Mouse (Mus musculus): ENCODE results near the gene Cer1.

Gene Cer1

GRCm38 (mm10) chr4:82874791-82875190 is 10.2 kb downstream of the Cer1 start:
- in situ Hi-C loops (cut with MboI, MseI): no loop called here

GRCm38 (mm10) chr4:82872548-82872947 is 12.4 kb downstream of the Cer1 start:
- in situ Hi-C loops (cut with MboI, MseI): no loop called here

DNA sequence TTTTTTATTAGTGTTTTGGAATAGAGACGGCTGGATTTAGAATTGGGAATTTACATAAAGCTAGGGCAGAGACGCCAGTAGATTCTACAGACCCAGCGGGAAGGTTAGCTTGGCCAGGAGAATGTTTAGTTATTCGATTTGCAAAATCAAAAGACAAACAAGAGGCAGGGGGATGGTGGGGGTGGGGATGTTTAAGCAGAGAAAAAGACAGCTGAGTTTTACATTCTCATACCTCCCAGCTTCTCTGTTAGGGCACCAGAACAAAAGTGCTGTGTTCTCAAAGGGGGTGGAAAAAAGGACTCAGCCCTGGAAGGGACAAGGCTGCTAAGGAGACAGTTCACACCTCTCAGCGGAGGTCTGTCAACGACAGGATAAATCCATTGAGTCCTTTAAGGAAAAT is 12.8 kb downstream of the Cer1 start:
- in situ Hi-C loops (cut with MboI, MseI): no loop called here

DNA sequence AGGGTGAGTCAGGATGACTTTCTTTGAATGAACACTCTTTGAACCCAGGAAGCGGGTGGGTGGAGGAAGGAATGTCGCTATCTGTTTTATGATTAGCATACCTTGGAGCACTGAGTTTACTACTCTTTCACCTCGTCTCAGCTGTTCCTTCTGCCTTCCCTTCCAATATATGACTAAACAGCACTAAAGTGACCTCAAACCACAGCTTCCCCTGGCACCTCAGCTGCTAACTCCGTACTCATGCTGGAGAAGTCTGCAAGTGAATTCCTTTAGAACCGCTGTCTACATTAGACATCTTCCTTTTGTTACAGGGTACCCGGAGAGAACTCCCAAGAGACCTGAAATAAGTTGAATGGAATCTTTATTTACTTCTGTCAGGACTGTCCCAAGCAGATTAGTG is 14.0 kb downstream of the Cer1 start:
- in situ Hi-C loops (cut with MboI, MseI): no loop called here

DNA sequence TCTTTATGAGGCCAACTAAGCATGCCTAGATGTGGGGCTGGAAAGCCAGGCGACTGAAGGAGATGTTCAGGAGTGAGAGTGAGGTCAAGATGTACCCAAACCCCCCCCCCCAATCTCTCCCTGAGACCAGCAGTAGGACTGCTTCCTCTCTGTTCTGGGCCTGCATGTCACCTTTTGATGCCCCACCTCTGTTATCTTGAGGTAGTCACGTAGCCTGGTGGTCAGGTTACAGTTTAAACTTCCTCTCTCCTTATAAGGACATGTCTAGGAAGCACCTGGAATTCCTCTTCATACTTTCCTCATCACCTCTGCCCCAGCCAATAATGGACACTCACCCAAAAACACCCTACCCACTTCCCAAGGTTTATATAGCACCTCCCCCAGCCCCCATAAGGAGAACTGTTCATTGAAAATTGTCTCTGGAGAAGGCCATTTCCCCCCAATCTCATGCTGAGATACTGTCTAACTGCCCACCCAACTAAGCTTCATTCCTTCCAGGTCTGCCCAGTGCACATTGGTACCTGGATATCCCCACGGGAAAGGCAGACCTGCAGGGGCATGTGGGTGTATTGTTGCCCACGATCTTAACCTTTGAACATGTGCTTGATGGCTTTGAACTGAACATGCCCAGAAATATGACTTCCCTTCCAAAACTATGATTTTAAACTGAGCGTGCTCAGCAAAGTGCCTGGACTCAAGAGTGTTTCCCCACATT is 17.1 kb downstream of the Cer1 start:
- in situ Hi-C loops (cut with MboI, MseI): no loop called here

DNA sequence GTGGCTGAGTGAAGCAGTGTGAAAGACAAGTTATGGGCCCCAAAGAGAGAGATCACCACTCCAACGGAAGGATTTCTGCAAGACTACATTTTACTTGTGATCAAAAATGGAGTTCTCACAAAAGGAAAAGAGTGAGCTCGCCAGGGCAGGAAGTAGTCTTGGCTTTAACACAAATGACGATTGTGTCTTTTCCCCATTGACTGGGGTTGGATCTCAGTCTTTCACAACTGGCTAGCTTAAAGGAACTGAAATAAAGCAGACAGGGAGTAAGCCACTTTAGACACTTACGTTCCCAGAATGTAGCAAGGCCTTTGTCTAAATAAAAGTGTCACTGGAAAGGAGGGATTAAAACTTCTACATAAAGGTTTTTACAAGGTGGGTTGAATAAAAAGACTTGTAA is 17.8 kb downstream of the Cer1 start:
- in situ Hi-C loops (cut with MboI, MseI): no loop called here

GRCm38 (mm10) chr4:82864974-82865699 is 19.8 kb downstream of the Cer1 start:
- in situ Hi-C loops (cut with MboI, MseI): no loop called here

DNA sequence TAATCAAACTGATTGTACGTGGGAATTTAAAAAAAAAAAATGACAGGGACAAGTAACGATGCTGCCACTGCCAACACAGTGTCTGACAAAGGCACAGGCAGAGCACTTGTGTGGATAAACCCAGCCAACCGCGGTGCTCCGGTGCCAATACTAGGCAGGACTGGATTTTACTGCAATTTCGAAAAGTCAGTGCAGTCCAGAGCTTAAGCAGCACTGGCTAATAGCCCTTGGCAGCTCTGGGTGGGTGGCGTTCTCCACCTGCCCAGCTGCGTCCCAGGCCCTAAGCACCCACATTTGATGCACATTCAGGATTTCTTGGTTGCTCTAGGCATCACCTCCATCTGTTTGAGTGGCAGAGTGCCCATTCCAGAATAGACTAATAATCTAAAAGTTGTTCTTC is 21.6 kb downstream of the Cer1 start:
- in situ Hi-C loops (cut with MboI, MseI): no loop called here

- in situ Hi-C loops (cut with MboI, MseI): no loop called here
These were observed 23.5 kb downstream of the Cer1 start for GRCm38 (mm10) chr4:82861451-82861850.

- in situ Hi-C loops (cut with MboI, MseI): no loop called here
These were observed 24.4 kb downstream of the Cer1 start for GRCm38 (mm10) chr4:82860566-82860965.

DNA sequence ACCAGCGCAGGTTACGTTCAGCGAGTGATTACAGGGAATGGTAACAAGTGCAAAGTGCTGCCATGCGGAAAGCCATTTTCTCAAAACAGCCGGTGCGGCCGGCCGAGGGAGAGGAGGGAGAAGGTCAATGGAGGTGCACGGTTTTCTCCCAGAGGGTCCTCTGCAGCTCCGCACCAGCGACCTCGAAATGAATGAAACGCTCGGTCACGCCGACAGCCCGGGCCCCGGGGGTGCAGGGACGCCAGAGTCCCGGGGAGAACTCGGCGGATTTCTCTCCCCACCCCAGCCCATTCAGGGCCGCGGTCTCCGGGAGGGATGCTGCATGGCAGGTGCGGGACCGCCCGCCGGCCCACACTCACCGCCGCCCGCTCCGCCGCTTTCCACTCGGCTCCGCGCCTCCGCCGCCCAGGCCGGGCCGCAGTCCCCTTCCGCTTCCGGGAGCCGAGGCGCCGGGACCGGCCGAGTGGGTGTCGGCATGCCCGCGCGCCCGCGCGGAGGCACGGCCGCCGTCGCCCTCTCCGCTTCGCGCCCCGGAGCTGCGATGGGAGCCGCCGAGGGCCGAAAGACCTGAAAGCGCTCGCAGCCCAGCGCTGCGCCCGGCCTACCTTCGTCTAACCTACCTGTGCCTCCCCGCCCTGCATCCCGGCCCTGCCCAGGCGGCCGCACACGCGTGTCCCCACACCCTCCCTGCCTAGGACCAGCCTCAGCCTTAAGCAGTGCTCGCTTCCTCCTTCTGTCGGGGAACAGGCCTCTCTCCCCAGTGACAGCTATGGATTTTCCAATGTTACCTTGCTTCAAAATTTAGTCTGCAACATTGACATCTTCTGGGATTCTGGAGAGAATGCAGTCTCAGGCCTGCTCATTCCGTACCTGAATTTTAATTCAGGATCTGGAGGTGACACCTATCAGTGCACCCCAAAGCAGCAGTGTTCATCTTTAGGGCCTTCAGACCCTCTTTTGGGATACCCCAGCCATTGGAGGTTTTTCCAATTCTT is 25.5 kb downstream of the Cer1 start, which contains the start of gene Zdhhc21:
TSS of gene Zdhhc21 (minus strand) at position 828 of the 995 bp plus-strand sequence.
- in situ Hi-C loops (cut with MboI, MseI): no loop called here

DNA sequence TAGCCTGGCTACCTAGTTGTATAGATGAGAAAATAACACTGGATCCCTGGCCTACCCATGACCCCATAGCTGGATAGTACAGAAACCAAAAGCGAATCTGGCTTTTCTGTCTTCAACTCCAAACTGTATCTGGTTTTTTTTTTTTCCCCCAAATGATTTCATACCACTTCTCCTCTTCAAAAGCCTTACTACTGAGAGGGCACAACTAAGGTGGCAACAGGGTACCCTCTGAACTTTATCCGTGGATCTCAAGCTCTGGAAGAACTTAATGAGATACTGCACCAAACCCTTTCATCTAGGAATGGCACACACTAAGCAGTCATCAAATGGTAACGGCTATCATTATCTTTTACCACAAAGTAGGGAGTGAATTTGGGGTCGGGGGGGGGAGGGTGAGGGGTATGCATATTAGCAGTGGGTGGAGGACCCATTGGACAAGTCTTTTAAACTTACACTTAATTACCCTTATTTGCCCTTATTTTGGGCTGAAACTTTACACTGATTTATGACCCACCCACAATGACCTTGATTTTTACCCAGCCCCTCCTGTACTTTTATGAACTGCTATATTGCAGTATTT is 26.4 kb downstream of the Cer1 start:
- in situ Hi-C loops (cut with MboI, MseI): no loop called here

DNA sequence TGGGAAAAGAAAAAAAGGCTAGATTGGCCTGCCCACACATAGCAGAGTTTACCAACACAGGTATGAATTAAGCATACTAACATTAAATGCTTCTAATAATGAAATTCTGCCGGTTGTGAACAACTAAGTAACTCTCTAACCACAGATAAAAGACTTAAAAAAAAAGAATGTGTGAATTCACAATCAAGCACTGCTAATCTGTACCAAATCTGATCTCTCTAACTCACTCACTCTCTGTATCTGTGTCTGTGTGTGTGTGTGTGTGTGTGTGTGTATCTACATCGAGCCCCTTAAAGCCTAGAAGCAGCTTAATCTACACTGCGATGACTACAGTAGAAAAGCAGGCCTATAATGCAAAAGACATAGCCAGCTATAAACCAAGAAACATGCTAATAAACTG is 28.0 kb downstream of the Cer1 start:
- in situ Hi-C loops (cut with MboI, MseI): no loop called here

DNA sequence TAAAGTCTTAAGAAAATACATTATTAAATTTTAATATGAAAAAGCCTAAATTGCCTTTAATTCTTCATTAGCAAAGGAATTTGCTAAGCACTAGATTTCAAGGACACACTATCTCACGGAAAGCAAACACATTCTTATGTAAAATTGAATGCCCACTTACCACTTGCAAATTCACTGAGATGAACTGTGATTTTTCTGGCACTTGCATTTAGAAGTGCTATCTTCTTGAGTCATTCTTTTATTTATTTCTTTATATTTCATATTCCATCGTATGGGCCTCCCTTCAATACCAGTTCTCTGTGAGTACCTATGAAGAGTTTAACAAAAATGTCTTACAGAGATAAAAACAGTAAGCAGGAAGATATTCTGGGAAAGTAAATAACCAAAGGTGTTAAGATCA is 31.1 kb downstream of the Cer1 start:
- in situ Hi-C loops (cut with MboI, MseI): no loop called here

DNA sequence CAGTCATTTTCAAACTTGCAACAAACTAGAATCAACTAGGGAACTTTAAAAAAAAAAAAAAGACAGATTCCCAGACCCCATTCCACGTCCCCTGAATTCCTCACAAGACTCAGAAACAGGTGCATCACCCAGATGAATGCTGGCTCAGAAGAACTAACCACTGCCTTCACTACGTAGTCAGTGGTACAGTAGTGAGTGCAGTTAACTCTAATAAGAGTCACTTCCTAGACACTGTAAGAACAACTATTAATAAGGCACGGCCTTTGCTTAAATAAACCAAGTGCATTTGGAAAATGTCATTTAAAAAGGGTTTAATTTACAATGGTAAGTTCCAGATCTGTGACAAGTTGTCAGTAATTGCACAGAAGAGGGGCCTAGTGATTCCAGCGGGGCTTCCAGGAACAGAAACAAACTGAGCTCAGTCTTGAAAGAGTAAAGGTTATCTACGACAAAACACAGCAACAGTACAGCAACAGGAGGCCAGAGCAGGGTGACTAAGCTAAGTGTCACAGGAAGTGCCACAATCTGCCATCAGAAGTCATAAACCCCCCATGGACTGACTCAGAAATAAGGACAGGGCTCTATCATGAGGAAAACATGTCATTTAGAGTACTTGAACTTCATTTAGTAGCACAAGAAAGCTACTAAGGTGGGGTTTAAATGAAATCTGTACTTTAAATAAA is 36.3 kb downstream of the Cer1 start:
- in situ Hi-C loops (cut with MboI, MseI): no loop called here

DNA sequence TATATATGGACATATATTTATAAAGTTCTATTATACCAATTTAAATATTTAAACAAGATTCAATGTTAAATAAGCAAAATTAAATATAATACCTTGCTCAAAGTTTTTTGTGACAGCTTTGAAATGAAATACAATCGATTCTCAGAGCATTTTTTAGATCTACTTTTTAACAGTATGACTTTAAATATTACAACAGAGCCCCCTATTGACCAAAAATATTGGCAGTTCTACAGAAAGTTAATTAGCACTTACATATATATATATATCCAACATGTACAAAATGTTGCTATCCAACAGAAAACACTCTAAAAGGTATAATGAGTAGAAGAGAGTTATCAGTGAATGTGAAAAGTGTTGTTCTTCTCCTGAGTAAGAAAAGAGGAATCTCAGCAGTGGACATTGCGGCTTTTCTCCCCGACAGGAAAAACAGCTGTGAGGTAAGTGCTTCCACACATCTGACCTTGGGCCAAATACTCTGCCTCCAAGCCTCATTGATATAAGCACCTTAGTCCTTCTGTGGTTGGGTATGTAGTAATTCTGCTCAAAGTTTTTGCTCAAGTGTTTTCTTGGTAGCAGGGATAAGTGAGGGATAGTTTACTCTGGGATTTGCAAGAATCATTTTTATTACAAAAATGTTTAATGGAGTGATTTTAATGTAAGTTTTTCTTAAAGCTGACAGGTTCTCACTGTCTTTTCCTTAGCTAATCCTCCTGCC is 47.3 kb downstream of the Cer1 start:
- in situ Hi-C loops (cut with MboI, MseI): no loop called here

Data from regulatory T cell (primary cell).